Mouse (Mus musculus) hindbrain, embryonic 11.5 days (tissue): ENCODE data around the gene Atxn1. TPM values are rescaled to one million over a fixed set of nuclear protein-coding genes. Genes with fewer than 3 reads are reported as not detected.

Experiments used
- ATAC-seq: fragments of 200-750 bp; cut with Nextera tagmentation; 2 replicates; pipeline ENCODE4 v1.8.0; 2017; ENCODE audit warnings: mild to moderate bottlenecking, moderate TSS enrichment, moderate library complexity; ENCODE audit not compliant: low FRiP score
- DNase-seq: peaks from one replicate; pipeline ENCODE4 v3.0.0-alpha.2; 2015; ENCODE audit warnings: low spot score
- H3K27ac ChIP-seq: fragments of 300-500 bp; sonication (generic); 2 replicates; pipeline ENCODE4 v1.5.1; 2014; ENCODE audit warnings: mild to moderate bottlenecking, low read depth, low read length
- H3K27me3 ChIP-seq: fragments of 300-500 bp; sonication (generic); 2 replicates; pipeline ENCODE4 v1.6.1; 2014; ENCODE audit warnings: mild to moderate bottlenecking, low read length, moderate library complexity, mixed read lengths; ENCODE audit not compliant: control insufficient read depth, insufficient read depth
- H3K36me3 ChIP-seq: fragments of 300-500 bp; sonication (generic); 2 replicates; pipeline ENCODE4 v1.6.1; 2014; ENCODE audit warnings: mild to moderate bottlenecking, low read length, moderate library complexity, mixed read lengths; ENCODE audit not compliant: control insufficient read depth, insufficient read depth
- H3K4me1 ChIP-seq: fragments of 300-500 bp; sonication (generic); replicated peaks from 2 replicates; pipeline ENCODE4 v1.6.1; 2014; ENCODE audit warnings: low read length, mixed read lengths; ENCODE audit not compliant: control insufficient read depth, insufficient read depth
- H3K4me2 ChIP-seq: fragments of 300-500 bp; sonication (generic); replicated peaks from 2 replicates; pipeline ENCODE4 v1.6.1; 2014; ENCODE audit warnings: mild to moderate bottlenecking, low read depth, low read length
- H3K4me3 ChIP-seq: fragments of 300-500 bp; sonication (generic); 2 replicates; pipeline ENCODE4 v1.5.1; 2014; ENCODE audit warnings: low read depth, low read length
- H3K9ac ChIP-seq: fragments of 300-500 bp; sonication (generic); 2 replicates; pipeline ENCODE4 v1.6.1; 2014; ENCODE audit warnings: low read depth, low read length
- H3K9me3 ChIP-seq: fragments of 300-500 bp; sonication (generic); 2 replicates; pipeline ENCODE4 v1.6.1; 2016; ENCODE audit warnings: low read length; ENCODE audit not compliant: control insufficient read depth
- WGBS: fragments of 180-500 bp; shearing (Covaris S2); extraction: QIAGEN DNeasy Blood & Tissue Kit; methylation state at CpG from one replicate; pipeline ENCODE4 v1.1.7; 2014; 5-methylcytosine and 5-hydroxymethylcytosine counted together
- polyA plus RNA-seq: library from polyadenylated mRNA; unstranded; fragments of >200 nt; fragmentation: Nextera tagmentation; extraction: Ambion mirVana; gene quantifications from 2 replicates; pipeline ENCODE4 v1.2.1, GENCODE M21; 2014

The Atxn1 gene
- polyA plus RNA-seq, 1 experiment from 2014 or later, result 3.2 TPM

DNA sequence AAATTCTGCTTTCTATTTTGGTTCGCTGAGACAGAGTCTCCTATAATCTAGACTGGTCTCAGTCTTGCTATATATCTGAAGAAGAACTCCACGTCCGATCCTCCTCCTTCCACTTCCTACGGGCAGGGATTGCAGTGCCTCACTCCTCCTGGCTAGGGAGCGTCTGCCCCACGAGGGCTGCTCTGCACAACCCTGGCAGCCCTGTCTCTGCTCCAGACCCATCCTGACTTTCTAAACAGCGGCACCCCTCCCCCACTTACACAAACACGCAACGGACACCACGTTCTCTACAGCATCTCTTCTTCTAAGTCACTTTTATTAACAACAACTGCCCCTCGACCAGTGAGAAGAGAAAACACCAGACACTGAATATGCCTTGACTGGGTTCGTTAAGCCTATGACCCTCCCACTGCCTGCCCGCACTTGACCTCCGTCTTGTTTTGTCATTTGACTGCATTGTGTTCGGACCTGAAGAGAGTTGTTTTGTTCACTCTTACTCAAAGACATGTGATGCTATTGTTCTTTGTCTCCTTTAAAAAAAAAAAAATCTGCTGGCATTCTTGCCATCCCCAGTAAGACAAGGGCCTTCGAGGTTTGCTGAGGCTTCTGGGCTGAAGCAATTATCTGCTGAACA lies 154.9 kb downstream of the Atxn1 start:
- Histone ChIP-seq H3K4me1 (peaks cover 4% of the 10 kb centered on the region; the same call in 1 of the 2 replicates), H3K27ac (no peak overlapping the region), H3K9me3 (no peaks in the 10 kb centered on the region), H3K27me3 (no peaks in the 10 kb centered on the region), H3K9ac (no peak overlapping the region), H3K36me3 (no peaks in the 10 kb centered on the region), H3K4me3 (no peak overlapping the region), H3K4me2 (no peak overlapping the region)
- DNase-seq, result peak; percentile 42
- 36% methylated on average over 16 of the region's 16 CpGs for WGBS
- no peak for ATAC-seq

DNA sequence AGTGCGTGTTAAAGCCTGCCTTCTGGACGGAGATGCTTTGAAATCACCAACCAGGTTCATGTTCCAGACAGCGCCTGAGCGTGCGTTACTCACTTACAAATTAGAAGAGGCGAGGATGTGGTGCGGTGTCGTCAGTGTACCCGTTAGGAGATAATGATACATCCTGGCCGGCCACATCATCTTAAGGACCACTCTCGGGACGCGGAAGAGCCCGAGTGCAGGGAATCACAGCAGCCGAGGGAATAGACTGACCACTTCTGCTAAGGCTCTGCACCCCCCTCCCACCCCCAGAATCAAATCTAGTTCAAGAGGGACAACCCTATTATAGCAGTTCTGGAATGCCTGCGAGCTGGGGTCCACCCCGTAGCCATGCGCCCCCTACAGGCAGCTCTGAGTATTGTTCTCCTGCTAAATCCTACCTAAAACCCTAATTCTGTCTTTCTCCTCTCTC lies 157.2 kb downstream of the Atxn1 start:
- Histone ChIP-seq H3K4me2 (peak overlapping the region; percentile 22; the same call in 1 of the 2 replicates), H3K27me3 (no peaks in the 10 kb centered on the region), H3K9me3 (no peaks in the 10 kb centered on the region), H3K4me3 (no peak overlapping the region), H3K27ac (no peak overlapping the region), H3K4me1 (peaks cover 4% of the 10 kb centered on the region; the same call in 1 of the 2 replicates), H3K9ac (no peak overlapping the region), H3K36me3 (no peaks in the 10 kb centered on the region)
- DNase-seq (peak; percentile 75), ATAC-seq (no peak)
- 51% methylated on average over 18 of the region's 18 CpGs for WGBS

DNA sequence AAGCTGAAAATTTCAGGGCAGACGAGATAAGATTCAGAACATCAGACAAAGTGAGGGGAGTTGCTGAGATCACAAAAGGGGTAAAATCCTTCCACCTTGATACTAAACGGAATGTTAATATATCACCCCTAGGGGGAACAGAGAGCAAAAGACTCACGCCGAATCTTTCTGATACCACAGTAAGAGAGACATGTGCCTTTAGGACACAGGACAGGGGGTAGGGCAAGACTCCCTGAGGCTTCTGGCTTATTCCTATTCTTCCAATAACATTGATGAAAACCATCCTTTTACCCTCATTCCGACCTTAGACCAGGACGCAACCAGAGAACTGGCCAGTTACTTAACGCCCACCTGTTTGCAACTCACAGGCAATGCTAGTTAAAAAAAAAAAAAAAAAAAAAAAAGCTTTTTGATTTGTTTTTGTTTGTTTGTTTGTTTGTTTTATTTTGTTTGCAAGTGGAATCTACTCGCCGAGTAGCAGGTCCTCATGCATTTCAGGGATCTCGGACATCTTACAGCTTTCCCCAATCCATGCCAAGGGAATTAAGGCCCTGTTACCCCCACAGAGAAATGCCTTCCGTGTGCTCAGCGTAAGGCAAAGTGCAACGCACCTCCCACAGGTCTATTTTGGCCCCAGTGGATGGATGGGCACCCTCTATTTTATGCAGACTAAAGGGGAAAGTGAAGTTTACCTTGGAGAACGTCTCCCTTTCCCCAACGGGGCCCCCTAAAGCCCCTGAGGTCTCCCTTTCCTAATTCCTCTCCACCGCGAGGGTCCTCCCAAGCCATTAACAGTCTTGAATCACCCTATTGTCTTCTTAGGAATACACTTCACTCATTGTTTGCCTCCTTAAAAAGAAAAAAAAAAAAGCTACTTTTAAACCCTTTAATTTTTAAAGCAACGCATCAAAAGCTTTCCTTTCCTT lies 157.9 kb downstream of the Atxn1 start:
- no peak overlapping the region for H3K9ac ChIP-seq
- ATAC-seq, result no peak
- H3K4me2 ChIP-seq, result no peak overlapping the region
- no peaks in the 10 kb centered on the region for H3K27me3 ChIP-seq
- DNase-seq, result peak; percentile 12
- H3K4me3 ChIP-seq, result no peak overlapping the region
- H3K36me3 ChIP-seq, result no peaks in the 10 kb centered on the region
- 47% methylated on average over 18 of the region's 18 CpGs for WGBS
- H3K27ac ChIP-seq, result no peak overlapping the region
- no peaks in the 10 kb centered on the region for H3K9me3 ChIP-seq
- H3K4me1 ChIP-seq, result peaks cover 4% of the 10 kb centered on the region; the same call in 1 of the 2 replicates

DNA sequence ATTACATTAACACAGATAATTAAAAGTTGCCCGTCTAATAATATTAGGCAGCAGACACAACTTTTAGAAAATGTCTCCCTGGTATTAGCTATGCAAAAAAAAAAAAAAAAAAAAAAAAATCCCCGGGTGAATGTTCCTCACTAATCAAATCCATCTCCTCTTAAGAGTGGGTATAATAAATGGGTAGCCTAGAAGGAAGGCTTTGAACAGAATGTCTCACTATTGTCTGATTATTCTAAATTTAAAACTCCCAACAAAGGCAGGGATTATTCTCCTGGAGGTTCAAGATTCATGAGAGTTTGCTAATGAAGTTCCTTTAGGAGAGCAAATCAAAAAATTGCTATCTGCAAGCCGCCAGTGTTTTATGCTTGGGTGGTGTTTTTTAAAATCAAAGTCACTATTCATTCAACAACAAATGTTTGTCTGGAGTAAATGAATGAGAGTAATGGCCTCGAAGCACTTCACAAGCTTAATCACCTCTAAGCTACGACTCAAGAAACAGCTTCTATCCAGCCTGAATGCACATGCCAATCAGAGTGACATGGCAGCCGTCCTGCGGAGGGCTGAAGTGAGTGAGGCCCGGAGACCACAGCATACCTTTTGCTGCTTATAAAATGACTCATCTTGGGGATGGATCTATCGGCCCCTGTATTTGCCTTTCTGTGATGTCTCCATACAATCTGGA lies 158.8 kb downstream of the Atxn1 start:
- Histone ChIP-seq H3K9me3 (no peaks in the 10 kb centered on the region), H3K9ac (no peak overlapping the region), H3K4me3 (no peak overlapping the region), H3K27ac (no peak overlapping the region), H3K27me3 (no peaks in the 10 kb centered on the region), H3K4me1 (peaks cover 4% of the 10 kb centered on the region; the same call in 1 of the 2 replicates), H3K4me2 (no peak overlapping the region), H3K36me3 (no peaks in the 10 kb centered on the region)
- no peak for ATAC-seq
- 38% methylated on average over 9 of the region's 9 CpGs for WGBS
- DNase-seq, result peak; percentile 10

DNA sequence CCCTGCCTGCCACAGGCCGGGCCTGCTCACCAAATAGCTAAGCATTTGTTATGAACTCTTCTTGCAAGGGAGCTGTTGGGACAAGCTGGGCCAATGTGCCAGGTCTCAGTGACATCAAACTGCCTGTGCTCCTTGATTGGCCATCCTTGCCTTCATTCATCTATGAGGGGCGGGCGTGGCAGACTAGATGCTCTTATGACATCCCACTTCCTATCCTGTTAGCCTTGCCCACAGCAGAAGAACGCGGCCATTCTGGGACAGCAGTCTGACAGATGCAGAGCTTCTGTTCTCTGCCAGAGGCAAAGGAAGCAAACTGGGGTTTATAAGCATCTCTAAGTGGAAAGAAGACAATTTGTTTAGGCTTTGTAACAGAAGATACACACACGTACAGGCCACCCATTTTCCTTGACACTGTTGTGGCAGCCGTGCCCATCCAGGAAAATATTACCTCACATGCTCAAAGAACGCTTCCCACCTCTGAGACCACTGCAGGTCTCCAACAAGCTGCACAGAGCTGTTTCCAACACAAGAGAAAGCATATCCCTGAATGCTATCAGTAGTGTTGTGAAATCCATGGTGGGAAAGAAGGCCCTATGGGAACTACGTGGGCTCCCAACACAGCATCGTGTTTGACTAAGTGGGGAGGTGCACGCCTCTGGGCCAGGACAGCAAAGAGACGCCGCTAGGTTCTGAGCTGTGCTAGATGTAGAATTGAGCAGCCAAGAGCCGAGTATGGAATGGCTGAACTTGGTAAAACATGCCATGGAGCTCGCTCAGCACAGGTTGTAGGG lies 162.0 kb downstream of the Atxn1 start:
- 92% methylated on average over 15 of the region's 15 CpGs for WGBS
- Histone ChIP-seq H3K27ac (no peak overlapping the region), H3K4me1 (peaks cover 2% of the 10 kb centered on the region; the same call in 1 of the 2 replicates), H3K9ac (no peak overlapping the region), H3K4me3 (no peak overlapping the region), H3K4me2 (no peak overlapping the region), H3K27me3 (no peaks in the 10 kb centered on the region), H3K9me3 (no peaks in the 10 kb centered on the region), H3K36me3 (no peaks in the 10 kb centered on the region)
- DNase-seq, result no peak
- no peak for ATAC-seq

DNA sequence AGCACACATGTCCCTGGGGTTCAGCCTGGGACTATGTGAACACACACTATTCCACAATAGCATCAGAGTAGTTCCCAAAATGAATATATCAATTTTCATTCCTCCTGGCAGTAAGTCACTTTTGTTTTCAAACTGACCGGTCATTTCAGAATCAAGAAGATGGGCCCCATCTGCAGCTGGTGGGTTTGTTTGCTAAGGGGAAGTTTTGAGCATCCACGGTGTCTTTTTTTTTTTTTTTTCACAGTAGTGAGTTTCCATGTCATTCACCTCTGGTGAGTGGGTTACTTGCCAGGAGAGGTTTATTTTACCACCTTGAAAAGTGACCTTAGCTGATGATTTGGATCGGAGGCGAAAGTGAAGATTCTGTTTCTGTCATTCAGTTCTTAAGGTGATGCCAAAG lies 166.6 kb downstream of the Atxn1 start:
- 91% methylated on average over 4 of the region's 4 CpGs for WGBS

DNA sequence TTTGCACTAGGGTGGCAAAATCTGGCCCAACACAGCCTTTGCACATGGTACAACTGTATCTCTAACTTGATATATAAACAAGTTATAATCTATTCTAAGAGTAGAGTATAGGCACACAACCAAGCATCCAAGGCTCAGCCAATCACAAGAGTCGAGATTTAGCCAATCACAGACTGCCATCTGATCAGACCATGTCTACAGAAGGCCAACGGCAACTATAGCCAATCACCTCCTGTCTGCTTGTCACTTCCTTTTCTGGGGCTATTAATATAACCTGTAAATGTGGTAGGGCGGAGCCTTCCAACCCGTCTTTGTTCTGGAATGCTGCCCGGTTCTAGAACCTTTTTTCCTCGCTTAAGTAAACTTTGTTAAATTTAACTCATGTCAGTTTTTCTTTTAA lies 167.1 kb downstream of the Atxn1 start:
- 93% methylated on average over 6 of the region's 6 CpGs for WGBS

More for the DNA sequence above, 166.6 kb downstream of the Atxn1 start:
- no peaks in the 10 kb centered on the region for H3K36me3 ChIP-seq
- DNase-seq (no peak), ATAC-seq (no peak)
- no peak overlapping the region for H3K27ac ChIP-seq
- no peaks in the 10 kb centered on the region for H3K4me1 ChIP-seq
- no peaks in the 10 kb centered on the region for H3K9me3 ChIP-seq
- no peaks in the 10 kb centered on the region for H3K27me3 ChIP-seq
- H3K9ac ChIP-seq, result no peak overlapping the region
- no peak overlapping the region for H3K4me2 ChIP-seq
- no peak overlapping the region for H3K4me3 ChIP-seq

DNA sequence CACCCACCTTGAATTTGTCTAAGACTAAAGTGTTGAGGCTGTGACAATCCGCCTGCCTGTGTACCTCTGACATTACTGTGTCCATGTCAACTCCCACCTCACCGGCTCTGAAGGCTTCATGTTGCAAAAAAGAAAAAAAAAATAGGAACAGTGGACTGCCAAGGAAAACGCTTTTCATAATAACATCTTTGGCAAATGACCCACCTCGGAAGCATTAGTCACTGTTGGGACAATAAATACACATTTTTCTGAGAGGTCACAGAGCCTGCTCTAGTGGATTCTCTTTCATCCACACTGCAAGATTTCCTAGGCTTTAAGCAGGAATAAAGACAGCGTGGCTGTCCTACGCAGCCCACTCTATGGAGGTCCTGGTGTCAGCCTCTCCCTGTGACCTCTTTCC lies 168.5 kb downstream of the Atxn1 start:
- no peaks in the 10 kb centered on the region for H3K27me3 ChIP-seq
- no peaks in the 10 kb centered on the region for H3K9me3 ChIP-seq
- H3K27ac ChIP-seq, result no peak overlapping the region
- no peak overlapping the region for H3K4me2 ChIP-seq
- H3K36me3 ChIP-seq, result no peaks in the 10 kb centered on the region
- DNase-seq, result no peak
- ATAC-seq, result no peak
- H3K4me1 ChIP-seq, result no peaks in the 10 kb centered on the region
- no peak overlapping the region for H3K4me3 ChIP-seq
- 87% methylated on average over 6 of the region's 6 CpGs for WGBS
- no peak overlapping the region for H3K9ac ChIP-seq

More for the DNA sequence above, 167.1 kb downstream of the Atxn1 start:
- H3K4me3 ChIP-seq, result no peak overlapping the region
- ATAC-seq (no peak), DNase-seq (no peak)
- H3K27me3 ChIP-seq, result no peaks in the 10 kb centered on the region
- no peaks in the 10 kb centered on the region for H3K4me1 ChIP-seq
- no peak overlapping the region for H3K27ac ChIP-seq
- H3K9me3 ChIP-seq, result no peaks in the 10 kb centered on the region
- H3K9ac ChIP-seq, result no peak overlapping the region
- H3K36me3 ChIP-seq, result no peaks in the 10 kb centered on the region
- no peak overlapping the region for H3K4me2 ChIP-seq
